Mouse (Mus musculus): ENCODE measurements around the gene Trim43a. TPM values are rescaled to one million over a fixed set of nuclear protein-coding genes. Genes with fewer than 3 reads are reported as not detected.
"Not testable (repeated sequence)": the region's sequence is repeated elsewhere in the genome, so short reads cannot be mapped to it uniquely, and the experiment has no call there.

The Trim43a gene
- total and polyA plus RNA-seq, 3 experiments, result 0.22 to 5.3 TPM; not detected in 1

DNA sequence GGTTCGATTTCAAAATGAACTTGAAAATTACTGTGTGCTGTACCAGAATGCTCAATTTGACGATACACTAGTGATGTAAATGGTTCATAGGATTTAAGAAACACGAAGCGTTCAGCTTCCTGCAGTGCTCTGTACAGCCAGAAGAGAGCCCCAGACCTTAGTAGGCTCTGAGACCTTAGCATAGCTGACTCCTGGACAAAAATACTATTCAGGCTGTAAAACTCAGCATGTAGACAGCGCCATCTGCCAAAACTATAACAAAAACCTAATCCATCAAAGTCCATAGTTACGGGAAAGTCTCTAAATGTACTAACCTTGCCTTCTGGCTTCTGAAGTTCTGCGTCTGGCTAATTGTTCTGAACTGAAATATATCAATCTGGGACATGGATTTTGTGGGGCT lies 33.4 kb upstream of the Trim43a start:
- Histone ChIP-seq H3K27me3 (ENCODE audit: insufficient read depth, low read length) (no peaks in the 10 kb centered on the region), H3K4me3 (ENCODE audit: low read depth, low read length) (peak overlapping the region; percentile 74; the same call in 1 of the 2 replicates), H3K4me1 (ENCODE audit: insufficient read depth, low read depth, low read length) (peaks cover 32% of the 10 kb centered on the region), H3K9me3 (replicated peaks) (no peaks in the 10 kb centered on the region), H3K36me3 (replicated peaks) (peaks cover 16% of the 10 kb centered on the region)
- ATAC-seq (ENCODE audit: extremely low read depth, insufficient number of reproducible peaks, low FRiP score, poor library complexity, severe bottlenecking) (peak; percentile 58), DNase-seq (ENCODE audit: low spot score) (no peak)
- TF ChIP-seq CTCF (IDR thresholded peaks at IDR 0.05; ENCODE audit: low read depth, low read length) (peak; percentile 10; the same call in 1 of the 2 replicates), TAL1 (conservative IDR thresholded peaks at IDR 0.05; ENCODE audit: low read depth, low read length) (no peak), POLR2AphosphoS5 (IDR thresholded peaks at IDR 0.05; ENCODE audit: insufficient replicate concordance, low read depth, low read length) (no peak), GATA2 (IDR thresholded peaks at IDR 0.05; ENCODE audit: borderline replicate concordance, low read depth, low read length) (no peak)

DNA sequence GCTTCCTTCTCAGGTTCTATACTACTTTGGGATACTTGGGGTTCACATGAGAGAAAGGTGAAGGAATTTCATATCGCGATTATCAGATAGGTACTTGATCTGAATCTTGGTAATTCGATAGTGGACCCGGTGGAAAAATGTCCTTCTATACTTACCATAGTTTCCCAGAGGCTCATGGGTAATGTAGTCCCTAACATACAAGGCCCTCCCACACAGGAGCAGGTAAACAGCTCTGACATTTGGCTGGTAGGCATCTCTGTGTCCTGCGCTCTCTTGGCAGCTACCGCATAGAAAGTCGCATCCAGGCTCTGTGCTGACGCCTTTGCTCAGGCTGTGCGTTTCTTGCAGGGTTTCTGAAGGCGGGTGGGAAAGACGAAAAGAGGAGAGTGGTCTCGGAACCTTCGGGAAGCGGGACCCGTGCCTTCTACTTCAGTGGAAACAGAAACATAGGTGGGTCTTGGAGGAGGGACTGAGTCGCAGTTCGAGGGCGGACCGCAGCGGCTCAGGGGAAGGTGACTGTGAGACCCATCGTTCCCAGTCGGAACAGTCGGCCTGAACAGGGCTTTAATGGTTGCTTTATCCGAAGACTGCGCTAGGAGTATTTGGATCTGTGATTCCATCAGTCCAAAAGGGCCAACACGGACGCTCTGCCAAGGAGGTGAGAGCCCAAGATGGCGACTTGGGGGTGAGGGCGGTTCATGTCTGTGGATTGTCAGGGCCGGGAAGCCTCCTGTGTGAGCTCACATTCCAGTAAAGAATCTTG lies 32.7 kb upstream of the Trim43a start, which contains the start of gene Zfp949:
Gene Zfp949, plus strand, starts transcription at position 170 of the 763 bp plus-strand sequence.
- Histone ChIP-seq H3K36me3 (replicated peaks) (peaks cover 22% of the 10 kb centered on the region), H3K4me3 (ENCODE audit: low read depth, low read length) (peak within 1 kb of the TSS; percentile 74), H3K4me1 (ENCODE audit: insufficient read depth, low read depth, low read length) (peaks cover 32% of the 10 kb centered on the region), H3K9me3 (replicated peaks) (no peaks in the 10 kb centered on the region), H3K27me3 (ENCODE audit: insufficient read depth, low read length) (no peaks in the 10 kb centered on the region)
- ATAC-seq (ENCODE audit: extremely low read depth, insufficient number of reproducible peaks, low FRiP score, poor library complexity, severe bottlenecking) (peak; percentile 82), DNase-seq (ENCODE audit: low spot score) (peak; percentile 57)
- no peak for TF ChIP-seq GATA1 (IDR thresholded peaks at IDR 0.05; ENCODE audit: borderline replicate concordance, low read length)
- no peak for TF ChIP-seq POLR2AphosphoS5 (IDR thresholded peaks at IDR 0.05; ENCODE audit: insufficient replicate concordance, low read depth, low read length)
- no peak for TF ChIP-seq CTCF (IDR thresholded peaks at IDR 0.05; ENCODE audit: low read depth, low read length)
- no peak for TF ChIP-seq GATA2 (IDR thresholded peaks at IDR 0.05; ENCODE audit: borderline replicate concordance, low read depth, low read length)
- no peak for TF ChIP-seq TAL1 (conservative IDR thresholded peaks at IDR 0.05; ENCODE audit: low read depth, low read length)

DNA sequence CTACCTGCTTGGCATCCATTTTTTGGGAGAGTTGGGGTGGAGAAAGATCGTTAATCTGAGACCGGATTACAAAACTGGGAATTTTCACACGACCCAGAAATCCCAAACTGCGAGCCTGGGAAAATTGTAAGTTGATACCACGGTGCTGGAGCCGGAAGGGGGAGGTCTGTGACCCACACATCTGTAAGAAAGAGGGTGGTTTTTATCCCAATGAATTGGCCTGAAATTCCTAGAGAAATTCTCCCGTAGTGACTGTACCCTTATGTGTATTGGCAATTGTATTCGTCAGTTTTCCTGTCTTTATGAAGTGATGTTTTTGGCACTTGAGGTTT lies 32.1 kb upstream of the Trim43a start:
- no peak for TF ChIP-seq CTCF (IDR thresholded peaks at IDR 0.05; ENCODE audit: low read depth, low read length)
- TF ChIP-seq TAL1 (conservative IDR thresholded peaks at IDR 0.05; ENCODE audit: low read depth, low read length), result no peak
- no peak for TF ChIP-seq GATA1 (IDR thresholded peaks at IDR 0.05; ENCODE audit: borderline replicate concordance, low read length)
- no peak for TF ChIP-seq POLR2AphosphoS5 (IDR thresholded peaks at IDR 0.05; ENCODE audit: insufficient replicate concordance, low read depth, low read length)
- no peak for TF ChIP-seq GATA2 (IDR thresholded peaks at IDR 0.05; ENCODE audit: borderline replicate concordance, low read depth, low read length)
- no peak for ATAC-seq (ENCODE audit: extremely low read depth, insufficient number of reproducible peaks, low FRiP score, poor library complexity, severe bottlenecking)
- H3K27me3 ChIP-seq (ENCODE audit: insufficient read depth, low read length), result no peaks in the 10 kb centered on the region

DNA sequence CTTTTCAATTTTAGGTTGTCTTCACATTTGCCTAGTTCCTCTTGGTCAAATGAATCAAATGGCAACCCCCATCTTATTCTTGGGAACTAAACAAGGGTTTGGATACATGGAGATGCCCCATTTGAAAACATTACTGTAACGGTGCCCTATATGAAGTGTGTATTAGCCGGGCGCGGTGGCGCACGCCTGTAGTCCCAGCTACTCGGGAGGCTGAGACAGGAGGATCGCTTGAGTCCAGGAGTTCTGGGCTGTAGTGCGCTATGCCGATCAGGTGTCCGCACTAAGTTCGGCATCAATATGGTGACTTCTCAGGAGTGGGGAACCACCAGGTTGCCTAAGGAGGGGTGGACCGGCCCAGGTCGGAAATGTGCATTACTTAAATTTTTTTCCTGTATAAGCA lies 27.6 kb upstream of the Trim43a start:
- DNase-seq (ENCODE audit: low spot score) (no peak), ATAC-seq (ENCODE audit: extremely low read depth, insufficient number of reproducible peaks, low FRiP score, poor library complexity, severe bottlenecking) (no peak)
- no peak overlapping the region for H3K4me3 ChIP-seq (ENCODE audit: low read depth, low read length)
- no peaks in the 10 kb centered on the region for H3K27me3 ChIP-seq (ENCODE audit: insufficient read depth, low read length)
- peaks cover 19% of the 10 kb centered on the region for H3K4me1 ChIP-seq (ENCODE audit: insufficient read depth, low read depth, low read length)
- no peaks in the 10 kb centered on the region for H3K9me3 ChIP-seq (replicated peaks)
- H3K36me3 ChIP-seq (replicated peaks), result peaks cover 46% of the 10 kb centered on the region
- TF ChIP-seq POLR2AphosphoS5 (IDR thresholded peaks at IDR 0.05; ENCODE audit: insufficient replicate concordance, low read depth, low read length) (no peak), CTCF (IDR thresholded peaks at IDR 0.05; ENCODE audit: low read depth, low read length) (no peak), GATA2 (IDR thresholded peaks at IDR 0.05; ENCODE audit: borderline replicate concordance, low read depth, low read length) (no peak), GATA1 (IDR thresholded peaks at IDR 0.05; ENCODE audit: borderline replicate concordance, low read length) (no peak), TAL1 (conservative IDR thresholded peaks at IDR 0.05; ENCODE audit: low read depth, low read length) (no peak)

More for the DNA sequence above, 32.1 kb upstream of the Trim43a start:
- Histone ChIP-seq H3K4me1 (ENCODE audit: insufficient read depth, low read depth, low read length) (peaks cover 32% of the 10 kb centered on the region), H3K4me3 (ENCODE audit: low read depth, low read length) (peak overlapping the region; percentile 74), H3K9me3 (replicated peaks) (no peaks in the 10 kb centered on the region), H3K36me3 (replicated peaks) (peaks cover 24% of the 10 kb centered on the region)
- DNase-seq (ENCODE audit: low spot score), result no peak

DNA sequence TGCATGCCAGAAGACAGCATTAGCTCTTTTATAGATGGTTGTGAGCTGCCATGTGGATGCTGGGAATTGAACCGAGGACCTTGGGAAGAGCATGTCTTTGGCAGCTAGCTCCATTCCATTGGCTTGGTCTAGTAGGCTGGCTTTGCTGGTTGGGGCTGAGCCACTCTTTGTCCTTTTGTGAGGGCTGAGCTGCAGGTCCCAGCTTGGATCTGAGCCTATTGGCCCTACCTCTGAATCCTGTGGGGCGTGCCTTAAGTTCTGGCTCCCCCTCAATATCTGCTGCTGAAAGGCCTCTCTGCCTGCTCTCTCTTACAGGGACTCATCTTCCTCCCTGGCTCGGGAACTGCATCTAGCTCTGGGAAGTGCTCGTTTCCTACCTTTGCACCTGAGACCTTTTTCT lies 22.5 kb upstream of the Trim43a start:
- Histone ChIP-seq H3K4me1 (ENCODE audit: insufficient read depth, low read depth, low read length) (no peaks in the 10 kb centered on the region), H3K27me3 (ENCODE audit: insufficient read depth, low read length) (no peaks in the 10 kb centered on the region), H3K9me3 (replicated peaks) (no peaks in the 10 kb centered on the region), H3K36me3 (replicated peaks) (peaks cover 47% of the 10 kb centered on the region), H3K4me3 (ENCODE audit: low read depth, low read length) (no peak overlapping the region)
- ATAC-seq (ENCODE audit: extremely low read depth, insufficient number of reproducible peaks, low FRiP score, poor library complexity, severe bottlenecking) (no peak), DNase-seq (ENCODE audit: low spot score) (no peak)
- TF ChIP-seq TAL1 (conservative IDR thresholded peaks at IDR 0.05; ENCODE audit: low read depth, low read length) (no peak), POLR2AphosphoS5 (IDR thresholded peaks at IDR 0.05; ENCODE audit: insufficient replicate concordance, low read depth, low read length) (no peak), GATA1 (IDR thresholded peaks at IDR 0.05; ENCODE audit: borderline replicate concordance, low read length) (no peak), CTCF (IDR thresholded peaks at IDR 0.05; ENCODE audit: low read depth, low read length) (no peak), GATA2 (IDR thresholded peaks at IDR 0.05; ENCODE audit: borderline replicate concordance, low read depth, low read length) (no peak)

DNA sequence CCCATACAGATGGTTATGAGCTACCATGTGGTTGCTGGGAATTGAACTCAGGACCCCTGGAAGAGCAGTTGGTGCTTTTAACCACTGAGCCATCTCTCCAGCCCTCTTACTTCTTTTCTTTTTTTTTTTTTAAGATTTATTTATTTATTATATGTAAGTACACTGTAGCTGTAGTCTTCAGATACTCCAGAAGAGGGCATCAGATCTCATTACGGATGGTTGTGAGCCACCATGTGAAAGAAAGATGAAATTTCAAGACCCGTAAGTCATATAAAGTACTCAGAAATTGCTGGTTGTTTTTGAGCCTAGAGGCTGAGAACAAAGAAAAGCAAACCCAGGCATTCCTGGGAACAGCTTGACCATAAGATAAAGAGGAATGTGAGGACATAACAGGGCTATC lies 19.2 kb upstream of the Trim43a start:
- not testable (repeated sequence) for DNase-seq (ENCODE audit: low spot score); H3K27me3 ChIP-seq (ENCODE audit: insufficient read depth, low read length); H3K4me1 ChIP-seq (ENCODE audit: insufficient read depth, low read depth, low read length); H3K4me3 ChIP-seq (ENCODE audit: low read depth, low read length); ATAC-seq (ENCODE audit: extremely low read depth, insufficient number of reproducible peaks, low FRiP score, poor library complexity, severe bottlenecking); H3K9me3 ChIP-seq (replicated peaks)
- H3K36me3 ChIP-seq (replicated peaks), result peaks cover 35% of the 10 kb centered on the region

DNA sequence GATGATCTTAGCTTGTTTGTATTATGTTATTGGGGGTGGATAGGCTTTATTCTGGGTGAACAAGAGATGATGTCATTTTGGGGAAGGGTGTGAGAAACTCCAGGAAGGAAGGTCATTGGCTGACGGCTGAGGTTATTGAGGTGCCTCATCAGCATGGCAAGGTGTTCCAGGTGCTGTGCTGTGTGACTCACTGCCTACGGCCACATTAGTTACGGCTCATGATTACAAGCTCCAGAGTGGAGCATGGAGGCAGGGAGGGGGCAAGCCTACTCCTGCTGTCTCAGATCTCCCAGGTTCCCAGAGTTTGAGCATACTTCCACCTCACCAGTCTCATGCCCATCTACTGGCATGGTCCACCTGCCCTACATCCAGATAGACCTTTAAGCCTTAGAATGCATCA lies 10.2 kb upstream of the Trim43a start:
- H3K4me3 ChIP-seq (ENCODE audit: low read depth, low read length); H3K4me1 ChIP-seq (ENCODE audit: insufficient read depth, low read depth, low read length); DNase-seq (ENCODE audit: low spot score); ATAC-seq (ENCODE audit: extremely low read depth, insufficient number of reproducible peaks, low FRiP score, poor library complexity, severe bottlenecking); H3K27me3 ChIP-seq (ENCODE audit: insufficient read depth, low read length): not testable (repeated sequence)
- peaks cover 29% of the 10 kb centered on the region for H3K9me3 ChIP-seq (replicated peaks)
- H3K36me3 ChIP-seq (replicated peaks), result peaks cover 34% of the 10 kb centered on the region

DNA sequence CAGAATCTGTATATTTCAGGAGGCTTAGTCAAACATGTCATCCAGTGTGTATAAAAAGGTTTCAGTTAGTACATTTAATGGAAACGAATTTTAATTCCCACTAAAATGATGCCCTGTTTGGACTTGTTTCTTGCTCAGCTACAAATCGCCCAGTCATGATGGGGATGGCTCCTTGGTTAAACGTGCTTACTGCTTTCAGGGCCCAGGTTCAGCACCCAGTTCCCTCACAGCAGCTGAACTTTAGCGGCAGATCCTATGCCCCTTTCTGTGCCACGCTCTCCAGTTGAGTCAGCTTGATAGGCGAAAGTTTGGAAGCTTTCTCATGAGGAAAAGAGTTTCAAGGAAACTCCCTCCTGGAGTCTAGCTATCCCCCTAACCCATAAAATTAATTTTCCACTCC lies 13.0 kb downstream of the Trim43a start:
- ATAC-seq (ENCODE audit: extremely low read depth, insufficient number of reproducible peaks, low FRiP score, poor library complexity, severe bottlenecking); DNase-seq (ENCODE audit: low spot score); H3K4me1 ChIP-seq (ENCODE audit: insufficient read depth, low read depth, low read length); H3K36me3 ChIP-seq (replicated peaks); H3K9me3 ChIP-seq (replicated peaks); H3K4me3 ChIP-seq (ENCODE audit: low read depth, low read length); H3K27me3 ChIP-seq (ENCODE audit: insufficient read depth, low read length): not testable (repeated sequence)

DNA sequence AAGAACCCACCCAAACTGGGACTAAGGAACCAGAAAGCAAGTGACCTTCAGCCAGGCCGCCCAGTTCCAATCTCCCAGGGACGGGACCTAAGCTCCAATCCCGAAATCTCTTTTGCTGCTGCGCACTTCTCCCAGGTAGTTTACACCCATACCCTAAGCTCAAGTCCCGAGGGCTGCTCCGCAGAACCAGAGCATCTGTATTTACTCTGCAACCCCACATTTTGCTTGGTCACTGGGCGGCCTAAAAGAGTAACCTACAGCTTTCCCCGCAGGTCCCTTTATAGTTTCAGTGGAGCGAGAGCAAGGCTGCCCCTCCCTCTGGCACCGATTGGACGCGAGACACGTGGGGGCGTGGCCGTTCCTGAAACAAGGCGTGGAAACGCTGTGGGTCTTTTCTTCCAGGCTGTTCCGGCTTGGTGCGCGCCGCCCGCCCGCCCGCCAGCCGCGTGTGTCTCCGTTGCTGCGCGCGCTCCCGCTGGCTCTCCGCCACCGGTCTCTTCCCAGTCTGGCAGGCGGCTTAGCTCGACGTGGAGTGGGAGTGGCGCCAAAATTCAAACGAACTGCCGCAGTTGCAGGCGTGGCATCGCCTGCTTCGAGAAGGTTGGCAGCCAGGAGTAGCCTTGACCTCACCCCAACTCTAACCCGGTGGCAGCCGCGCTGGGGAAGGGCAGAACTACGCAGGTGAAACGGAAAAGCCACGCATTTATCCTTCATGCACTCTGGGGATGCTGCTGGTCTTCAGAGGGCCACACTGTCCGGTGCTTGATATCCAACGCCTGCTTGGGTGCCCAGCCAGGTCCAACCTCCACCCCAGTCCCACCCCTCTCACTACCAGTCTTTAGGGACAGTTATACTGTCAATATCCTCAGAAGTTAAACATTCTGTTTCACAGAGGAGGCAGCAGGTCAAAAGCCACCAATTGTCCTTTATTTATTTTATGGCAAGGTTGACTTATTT lies 18.8 kb downstream of the Trim43a start:
- not testable (repeated sequence) for H3K27me3 ChIP-seq (ENCODE audit: insufficient read depth, low read length)
- ATAC-seq (ENCODE audit: extremely low read depth, insufficient number of reproducible peaks, low FRiP score, poor library complexity, severe bottlenecking) (peak; percentile 95), DNase-seq (ENCODE audit: low spot score) (peak; percentile 43)

More for the DNA sequence above, 18.8 kb downstream of the Trim43a start:
- H3K36me3 ChIP-seq (replicated peaks); H3K9me3 ChIP-seq (replicated peaks); H3K4me1 ChIP-seq (ENCODE audit: insufficient read depth, low read depth, low read length): not testable (repeated sequence)
- H3K4me3 ChIP-seq (ENCODE audit: low read depth, low read length), result peak overlapping the region; percentile 69

All from G1E (cell line).